Mouse (Mus musculus) heart, postnatal 0 days (tissue): ENCODE data around the gene Zan.

Experiments used
- CTCF ChIP-seq: IDR thresholded peaks from 2 replicates; pipeline ENCODE4 v1.5.1; 2016; ENCODE audit warnings: antibody characterized with exemption, control low read depth, low read depth
- EP300 ChIP-seq: IDR thresholded peaks from 2 replicates; pipeline ENCODE4 v1.6.1; 2016; ENCODE audit warnings: antibody characterized with exemption, low read depth

DNA sequence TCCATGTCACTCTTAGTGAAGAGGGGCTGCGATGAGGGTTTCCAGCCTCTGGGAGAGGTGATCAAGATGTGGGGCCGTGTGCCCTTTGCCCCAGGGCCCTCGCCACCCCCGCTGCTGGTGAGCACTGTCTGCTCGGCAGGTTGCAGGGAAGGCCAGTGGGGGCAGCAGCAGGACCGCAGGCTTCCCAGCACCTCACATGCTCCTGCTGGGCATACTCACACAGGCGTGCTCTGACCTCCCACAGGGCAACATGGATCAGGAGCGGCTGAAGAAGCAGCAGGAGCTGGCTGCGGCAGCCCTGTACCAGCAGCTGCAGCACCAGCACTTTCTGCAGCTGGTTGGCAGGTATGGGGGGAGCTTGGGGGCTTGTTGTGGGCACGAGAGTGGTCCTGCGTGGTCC is 45.8 kb upstream of the Zan start:
- TF ChIP-seq CTCF = no peak
- TF ChIP-seq EP300 = no peak
